Mouse (Mus musculus) lung, adult 2 months (tissue): ENCODE measurements around the gene Pde10a. TPM values are rescaled to one million over a fixed set of nuclear protein-coding genes. Genes with fewer than 3 reads are reported as not detected.

Source experiments
- DNase-seq: peaks from one replicate; pipeline ENCODE4 v3.0.0; 2022
- H3K4me1 ChIP-seq: fragments of 200-500 bp; 2 replicates; pipeline ENCODE4 v1.6.1; 2011; ENCODE audit warnings: low read length; ENCODE audit not compliant: control insufficient read depth, insufficient read depth
- H3K4me3 ChIP-seq: fragments of 200-500 bp; replicated peaks from 2 replicates; pipeline ENCODE3; 2011; ENCODE audit warnings: low read depth, mild to moderate bottlenecking, control low read depth, low read length; ENCODE audit errors: extremely low read depth
- CTCF ChIP-seq: fragments of 200-500 bp; IDR thresholded peaks from 2 replicates; pipeline ENCODE4 v1.5.1; 2011; ENCODE audit warnings: mild to moderate bottlenecking, low read length, control low read depth; ENCODE audit not compliant: insufficient read depth
- POLR2A ChIP-seq: fragments of 200-500 bp; IDR thresholded peaks from 2 replicates; pipeline ENCODE4 v1.6.1; 2011; ENCODE audit warnings: low read depth, mild to moderate bottlenecking, control low read depth, low read length, borderline replicate concordance; ENCODE audit errors: extremely low read depth
- WGBS: fragments of 180-500 bp; shearing (Covaris S2); methylation state at CpG from one replicate; pipeline ENCODE4 v1.1.7; 2018; 5-methylcytosine and 5-hydroxymethylcytosine counted together
- polyA plus RNA-seq: library from polyadenylated mRNA; depleted of rRNA; stranded (reverse); fragments of >200 nt; gene quantifications from 2 replicates; pipeline ENCODE4 v1.2.3, GENCODE M21; 2012

Pde10a gene
- polyA plus RNA-seq, 1 experiment, result 0.62 TPM

DNA sequence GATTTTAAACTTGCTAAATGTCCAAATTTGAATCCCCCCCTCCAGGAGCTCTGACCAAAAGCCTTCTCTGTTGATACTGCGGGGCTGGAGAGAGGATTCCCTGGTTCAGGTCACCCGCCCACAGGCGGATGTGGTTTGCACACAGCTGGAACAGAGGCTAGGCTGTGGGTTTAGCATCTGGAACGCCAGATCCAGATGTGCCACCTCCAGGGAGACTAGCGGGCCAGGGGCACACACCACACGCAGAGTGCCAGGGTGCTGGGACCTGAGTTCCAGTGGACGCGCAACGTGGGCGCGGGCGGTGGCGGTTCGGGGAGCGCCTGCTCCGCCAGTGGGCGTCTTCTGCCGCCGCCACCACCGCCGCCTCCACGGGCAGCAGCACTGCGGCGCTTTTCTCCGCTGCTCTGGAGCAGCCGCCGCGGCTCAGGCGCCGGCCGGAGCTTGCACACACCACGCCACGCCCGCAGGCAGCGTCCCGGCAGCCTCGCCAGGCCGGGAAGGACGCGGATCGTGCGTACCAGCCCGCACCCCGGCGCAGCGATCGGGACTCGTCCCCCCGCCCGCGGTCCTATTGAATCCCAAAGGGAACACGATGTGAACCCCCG lies 275.4 kb downstream of the Pde10a start:
- 0 out of 2 replicates have a peak, but pooled peaks cover 2% of the 10 kb centered on the region for H3K4me1 ChIP-seq
- peak overlapping the region; percentile 53 for H3K4me3 ChIP-seq
- WGBS, result under 1% methylated on average over 53 of the region's 53 CpGs
- no peak for TF ChIP-seq POLR2A
- no peak for TF ChIP-seq CTCF
- peak; percentile 59 for DNase-seq

DNA sequence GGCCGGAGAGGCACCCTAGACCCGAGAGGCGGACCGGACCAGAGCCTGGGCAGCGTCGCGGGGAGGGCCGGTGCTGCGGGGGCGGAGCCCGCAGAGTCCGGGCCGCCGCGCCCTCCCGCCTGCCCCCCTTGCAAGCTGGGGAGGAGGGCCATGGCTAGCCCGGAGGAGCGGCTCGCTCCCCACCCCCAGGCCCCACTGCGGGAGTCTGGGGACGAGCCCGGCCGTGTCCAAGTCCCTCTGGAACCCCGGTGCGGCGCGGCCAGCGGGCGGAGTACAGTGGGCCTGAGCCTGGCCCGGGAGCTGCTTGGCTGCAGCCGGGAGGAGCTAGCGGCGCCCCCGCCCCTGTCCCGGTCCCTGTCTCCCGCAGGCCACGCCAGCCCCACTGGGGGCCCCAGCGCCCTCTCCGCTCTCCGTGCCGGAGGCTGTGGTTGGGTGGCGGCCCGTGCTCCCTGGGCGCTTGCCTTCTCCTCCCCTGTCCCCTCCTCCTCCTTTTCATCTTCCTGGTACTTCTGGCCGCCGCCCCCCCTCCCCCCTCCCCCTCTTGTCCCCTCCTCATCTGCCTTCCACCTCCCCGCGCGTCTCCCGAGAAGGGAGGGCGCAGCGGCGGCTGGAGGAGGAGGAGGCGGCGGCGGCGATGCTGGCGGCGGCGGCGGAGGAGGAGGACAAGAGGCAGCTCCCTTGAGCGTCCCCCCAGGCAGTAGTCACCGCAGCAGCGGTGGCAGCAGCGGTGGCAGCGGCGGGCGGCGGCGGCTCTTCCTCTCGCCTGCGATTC lies 276.1 kb downstream of the Pde10a start:
- DNase-seq, result no peak
- Histone ChIP-seq H3K4me3 (peak overlapping the region; percentile 53), H3K4me1 (0 out of 2 replicates have a peak, but pooled peaks cover 2% of the 10 kb centered on the region)
- no peak for TF ChIP-seq POLR2A
- TF ChIP-seq CTCF, result no peak
- WGBS, result under 1% methylated on average over 61 of the region's 72 CpGs

DNA sequence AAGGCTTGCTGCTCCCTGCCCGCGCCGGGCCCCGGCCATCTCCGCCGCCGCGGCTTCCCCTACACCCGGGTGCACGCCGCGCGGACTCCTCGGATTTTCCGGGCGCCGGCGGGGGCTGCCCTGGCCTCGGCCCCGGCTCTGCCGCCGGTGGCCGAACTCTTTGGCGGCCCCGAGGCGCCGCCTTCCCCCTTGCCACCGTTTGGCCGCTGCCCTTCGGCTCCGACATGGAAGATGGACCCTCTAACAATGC lies 276.6 kb downstream of the Pde10a start:
- WGBS, result under 1% methylated on average over 31 of the region's 31 CpGs

DNA sequence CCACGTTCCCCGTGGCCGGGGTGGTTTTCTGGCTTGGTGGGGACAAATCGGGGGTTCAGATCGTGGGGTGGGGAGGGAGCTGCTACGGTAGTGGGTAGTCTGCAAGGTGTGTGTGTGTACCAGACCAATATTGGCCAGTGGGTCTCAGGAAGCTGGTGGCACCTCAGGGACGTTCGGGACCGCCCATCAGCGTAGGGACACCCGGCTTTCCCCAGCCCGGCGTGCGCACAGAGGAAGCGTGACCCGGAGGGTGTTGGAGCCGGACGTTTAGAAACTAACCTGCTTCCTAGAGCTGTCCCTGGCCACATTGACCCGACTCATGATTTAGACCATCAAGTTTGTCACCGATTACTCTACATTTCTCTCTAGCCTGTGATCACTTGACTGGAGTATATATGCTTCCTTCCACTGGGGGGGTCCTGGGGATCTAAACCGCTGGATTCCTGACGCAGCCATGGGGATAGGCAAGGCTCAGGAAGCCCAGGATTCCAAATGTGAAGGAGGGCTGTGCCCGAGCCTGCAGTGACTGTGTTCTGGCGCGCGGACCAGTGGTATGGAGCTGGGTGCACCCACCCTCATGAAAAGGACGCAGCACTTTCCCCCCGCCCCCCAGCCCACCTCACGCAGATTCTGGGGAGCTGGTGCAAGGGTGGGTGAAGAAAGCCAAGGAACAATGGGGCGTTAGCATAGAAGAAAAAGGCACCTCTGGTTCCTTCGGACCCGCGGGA lies 277.2 kb downstream of the Pde10a start:
- 1% methylated on average over 33 of the region's 33 CpGs for WGBS
- DNase-seq, result no peak
- Histone ChIP-seq H3K4me1 (0 out of 2 replicates have a peak, but pooled peaks cover 2% of the 10 kb centered on the region), H3K4me3 (peak overlapping the region; percentile 11)
- TF ChIP-seq CTCF, result no peak

More for the DNA sequence above, 276.6 kb downstream of the Pde10a start:
- H3K4me3 ChIP-seq, result peak overlapping the region; percentile 11
- 0 out of 2 replicates have a peak, but pooled peaks cover 2% of the 10 kb centered on the region for H3K4me1 ChIP-seq
- DNase-seq, result no peak
- TF ChIP-seq CTCF (no peak), POLR2A (no peak)

DNA sequence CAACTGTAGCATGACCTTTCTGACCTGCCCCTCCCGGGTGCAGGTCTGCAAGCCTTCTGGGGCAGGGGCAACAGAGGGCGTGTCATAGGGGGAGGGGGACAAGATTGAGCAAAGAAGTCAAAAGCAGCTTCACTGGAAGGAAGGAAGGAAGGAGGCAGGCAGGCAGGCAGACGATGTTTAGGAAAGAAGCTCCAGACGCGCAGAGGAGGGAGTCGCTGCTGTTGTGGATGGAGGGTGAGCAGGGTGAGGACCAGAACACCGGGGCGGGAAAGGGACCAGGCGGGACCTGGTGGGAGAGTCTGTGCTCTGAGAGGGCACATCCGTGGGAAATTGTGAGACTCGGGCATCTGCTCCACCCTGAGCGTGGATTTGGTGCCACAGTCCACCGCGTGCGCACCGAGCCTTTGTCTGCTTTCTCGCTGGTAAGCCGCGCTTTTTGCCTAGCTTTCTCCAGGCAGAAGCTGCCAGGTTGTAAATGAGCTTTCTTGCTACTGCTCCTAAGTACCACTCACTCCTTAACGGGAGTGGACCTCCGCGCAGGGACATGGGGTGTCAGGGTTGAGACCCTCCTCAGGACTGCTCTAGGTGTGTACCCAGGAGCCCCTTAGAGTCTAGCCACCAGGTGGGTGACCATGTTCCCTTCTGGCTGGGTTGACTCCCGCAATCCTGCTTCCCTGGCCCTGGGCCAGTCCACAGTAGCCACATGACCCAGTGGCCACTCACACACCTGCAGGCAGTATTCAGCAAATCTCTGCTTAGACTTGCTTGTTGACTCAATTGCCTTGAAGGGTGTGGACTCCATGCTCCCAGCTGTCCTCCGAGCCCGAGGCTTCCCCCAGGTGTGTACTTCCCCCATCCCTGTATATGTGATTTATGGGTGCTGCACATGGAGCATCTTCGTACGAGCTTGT lies 278.0 kb downstream of the Pde10a start:
- WGBS, result 23% methylated on average over 27 of the region's 27 CpGs
- DNase-seq, result no peak
- H3K4me3 ChIP-seq, result no peak overlapping the region
- no peak for TF ChIP-seq POLR2A
- TF ChIP-seq CTCF, result no peak
- 0 out of 2 replicates have a peak, but pooled peaks cover 2% of the 10 kb centered on the region for H3K4me1 ChIP-seq

DNA sequence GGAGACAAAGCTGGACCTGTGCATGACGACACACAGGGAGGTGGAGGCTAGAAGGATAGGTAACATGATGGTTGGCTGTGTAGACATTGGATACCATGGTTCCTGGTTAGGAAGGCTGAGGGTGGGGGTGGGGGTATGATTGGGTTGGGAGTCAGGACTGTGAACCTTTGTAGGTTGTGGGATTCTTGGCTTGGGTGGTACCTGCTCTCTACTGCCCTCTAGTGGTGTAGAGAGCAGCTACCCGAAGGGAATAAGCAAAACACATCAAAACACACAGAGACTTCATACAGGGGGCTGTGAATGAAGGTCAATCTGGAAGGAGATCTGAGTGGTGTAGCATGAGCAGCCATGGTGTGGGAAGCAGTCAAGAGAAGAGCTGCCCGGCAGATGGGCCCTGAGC lies 282.2 kb downstream of the Pde10a start:
- no peak for DNase-seq
- 56% methylated on average over 3 of the region's 3 CpGs for WGBS
- Histone ChIP-seq H3K4me3 (no peak overlapping the region), H3K4me1 (0 out of 2 replicates have a peak, but pooled peaks cover 2% of the 10 kb centered on the region)
- TF ChIP-seq CTCF (peak; percentile 52), POLR2A (no peak)

DNA sequence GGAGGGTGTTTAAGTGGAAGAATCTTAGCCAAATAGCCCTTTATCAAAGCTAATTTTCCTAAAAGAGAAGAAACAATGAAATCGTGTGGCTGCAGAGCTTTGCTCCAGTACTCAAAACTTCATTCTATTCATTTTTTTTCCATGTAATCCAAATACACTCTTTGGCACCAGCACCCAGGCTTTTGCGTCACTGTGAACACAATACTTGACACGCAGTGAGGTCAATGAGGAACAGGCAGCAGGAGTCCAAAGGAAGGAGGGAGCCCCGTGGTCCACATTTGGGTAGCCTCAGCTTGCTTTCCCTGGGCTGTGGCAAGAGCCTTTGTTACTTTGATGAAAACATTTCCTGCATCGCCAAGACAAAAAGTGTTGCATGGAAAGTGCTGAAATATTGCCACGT lies 284.6 kb downstream of the Pde10a start:
- Histone ChIP-seq H3K4me1 (0 out of 2 replicates have a peak, but pooled peaks cover 2% of the 10 kb centered on the region), H3K4me3 (no peak overlapping the region)
- TF ChIP-seq POLR2A, result no peak
- no peak for TF ChIP-seq CTCF
- DNase-seq, result no peak
- 45% methylated on average over 6 of the region's 6 CpGs for WGBS

DNA sequence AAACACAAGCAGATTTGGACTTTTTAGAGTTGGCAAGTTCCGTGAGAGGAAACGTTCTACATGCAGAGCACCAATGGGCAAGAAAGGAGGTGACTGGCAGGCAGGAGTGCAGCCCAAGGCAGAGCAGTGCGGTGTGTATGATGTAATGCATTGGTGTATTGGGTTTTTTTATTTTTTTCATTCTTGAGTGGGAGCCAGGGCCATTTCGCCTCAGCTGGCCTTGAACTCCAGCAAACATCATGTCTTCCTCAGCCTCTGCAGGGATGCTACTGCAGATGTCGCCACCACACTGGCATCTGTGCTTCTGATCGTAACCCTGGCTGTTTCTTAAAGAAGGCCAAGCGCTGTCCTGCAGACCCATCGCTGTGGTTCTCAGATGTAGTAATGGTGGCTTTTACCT lies 285.0 kb downstream of the Pde10a start:
- DNase-seq, result no peak
- Histone ChIP-seq H3K4me1 (0 out of 2 replicates have a peak, but pooled peaks cover 2% of the 10 kb centered on the region), H3K4me3 (no peak overlapping the region)
- 82% methylated on average over 8 of the region's 8 CpGs for WGBS
- TF ChIP-seq CTCF (no peak), POLR2A (no peak)
